Mouse (Mus musculus) limb, embryonic 11.5 days (tissue): Measurements from ENCODE around the gene Zfp931. TPM values are rescaled to one million over a fixed set of nuclear protein-coding genes. Genes with fewer than 3 reads are reported as not detected.
"Not testable (repeated sequence)": the region's sequence is repeated elsewhere in the genome, so short reads cannot be mapped to it uniquely, and the experiment has no call there.

ENCODE experiments used
- ATAC-seq: fragments of 200-750 bp; cut with Nextera tagmentation; 2 replicates; pipeline ENCODE4 v1.8.0; 2017; ENCODE audit warnings: low read depth; ENCODE audit not compliant: insufficient number of reproducible peaks, low FRiP score, low TSS enrichment
- DNase-seq: peaks from one replicate; pipeline ENCODE4 v3.0.0-alpha.2; 2015; ENCODE audit warnings: low spot score
- H3K27ac ChIP-seq: fragments of 300-500 bp; sonication (generic); replicated peaks from 2 replicates; pipeline ENCODE4 v1.5.1; 2014; ENCODE audit warnings: low read depth, mild to moderate bottlenecking, low read length
- H3K27me3 ChIP-seq: fragments of 300-500 bp; sonication (generic); 2 replicates; pipeline ENCODE4 v1.6.1; 2014; ENCODE audit warnings: mild to moderate bottlenecking, low read length, mixed read lengths; ENCODE audit not compliant: control insufficient read depth, insufficient read depth
- H3K36me3 ChIP-seq: fragments of 300-500 bp; sonication (generic); 2 replicates; pipeline ENCODE4 v1.6.1; 2014; ENCODE audit warnings: mild to moderate bottlenecking, low read length, moderate library complexity, mixed read lengths; ENCODE audit not compliant: control insufficient read depth, insufficient read depth
- H3K4me1 ChIP-seq: fragments of 300-500 bp; sonication (generic); 2 replicates; pipeline ENCODE4 v1.6.1; 2014; ENCODE audit warnings: low read length, mixed read lengths; ENCODE audit not compliant: control insufficient read depth, insufficient read depth
- H3K4me2 ChIP-seq: fragments of 300-500 bp; sonication (generic); 2 replicates; pipeline ENCODE4 v1.6.1; 2014; ENCODE audit warnings: low read depth, mild to moderate bottlenecking, moderate library complexity; ENCODE audit not compliant: severe bottlenecking
- H3K4me3 ChIP-seq: fragments of 300-500 bp; sonication (generic); 2 replicates; pipeline ENCODE4 v1.5.1; 2014; ENCODE audit warnings: low read depth, low read length
- H3K9ac ChIP-seq: fragments of 300-500 bp; sonication (generic); 2 replicates; pipeline ENCODE4 v1.6.1; 2014; ENCODE audit warnings: mild to moderate bottlenecking, low read length
- H3K9me3 ChIP-seq: fragments of 300-500 bp; sonication (generic); 2 replicates; pipeline ENCODE4 v1.6.1; 2016; ENCODE audit warnings: low read length; ENCODE audit not compliant: control insufficient read depth
- WGBS: fragments of 180-500 bp; shearing (Covaris S2); extraction: QIAGEN DNeasy Blood & Tissue Kit; methylation state at CpG from one replicate; pipeline ENCODE4 v1.1.7; 2014; 5-methylcytosine and 5-hydroxymethylcytosine counted together
- polyA plus RNA-seq: library from polyadenylated mRNA; unstranded; fragments of >200 nt; fragmentation: Nextera tagmentation; extraction: Ambion mirVana; gene quantifications from 2 replicates; pipeline ENCODE4 v1.2.1, GENCODE M21; 2014

Gene Zfp931
- polyA plus RNA-seq, 1 experiment from 2014 or later = 12.9 TPM

DNA sequence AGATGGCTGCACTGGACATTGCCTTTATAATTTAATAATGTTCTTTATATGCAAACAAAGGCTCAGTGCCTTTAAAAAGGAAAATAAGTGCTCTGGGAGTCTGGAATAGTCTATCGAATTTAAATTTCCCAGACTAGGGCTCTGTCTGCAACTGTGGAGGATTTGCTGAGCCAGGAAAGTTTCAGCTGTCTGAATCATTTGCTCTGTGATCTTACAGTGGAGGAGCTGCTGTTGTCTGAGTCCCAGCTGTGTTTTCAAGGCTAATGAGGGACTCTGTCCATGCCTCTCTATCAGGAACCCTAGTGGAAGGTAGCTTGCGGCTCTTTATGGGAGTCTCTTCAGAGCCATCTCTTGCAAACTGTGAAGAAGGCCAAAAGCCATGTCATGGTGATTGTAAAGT lies 54.4 kb downstream of the Zfp931 start:
- H3K4me2 ChIP-seq = peak overlapping the region; percentile 42
- peak overlapping the region; percentile 53 for H3K4me3 ChIP-seq
- H3K9me3 ChIP-seq, H3K27me3 ChIP-seq, H3K27ac ChIP-seq, H3K4me1 ChIP-seq, ATAC-seq, DNase-seq, H3K36me3 ChIP-seq: not testable (repeated sequence)
- WGBS = 15% methylated on average over 2 of the region's 2 CpGs
- H3K9ac ChIP-seq = 0 out of 2 replicates have a peak overlapping the region, but pooled peaks have one; percentile 57

DNA sequence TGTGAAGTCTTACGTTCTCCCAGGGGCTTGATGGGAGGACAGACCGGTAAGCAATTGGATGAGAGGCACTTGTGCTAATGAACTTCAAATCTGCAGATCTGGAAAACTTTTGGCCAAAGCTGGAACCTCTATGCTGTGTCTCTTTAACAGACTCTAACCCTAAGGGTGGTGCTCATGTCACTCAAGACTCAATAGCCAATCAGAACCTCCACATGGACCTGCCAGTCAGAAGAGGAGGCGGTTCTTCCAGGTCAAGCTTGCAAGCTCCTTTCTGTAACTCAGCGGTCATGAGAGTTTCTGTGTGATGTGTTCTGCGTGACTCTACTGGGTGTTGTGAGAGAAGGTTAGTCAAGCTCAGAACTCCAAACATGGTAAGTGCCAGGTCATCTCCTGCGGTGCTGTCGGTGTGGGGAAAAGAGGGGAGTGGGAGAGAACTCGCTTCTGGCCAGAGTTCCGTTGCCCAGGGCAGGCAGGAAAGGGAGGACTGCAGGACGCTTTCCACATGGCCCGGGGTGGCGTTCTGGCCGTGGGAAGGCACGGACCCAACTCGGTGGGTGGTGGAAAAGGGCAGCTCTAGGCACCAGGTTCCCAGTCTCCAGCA lies 55.2 kb downstream of the Zfp931 start, which contains the start of gene Zfp971:
Gene Zfp971 (plus strand): TSS at position 274 of the 601 bp plus-strand sequence.
- ATAC-seq, H3K4me1 ChIP-seq, H3K36me3 ChIP-seq, H3K9me3 ChIP-seq, H3K27ac ChIP-seq, H3K27me3 ChIP-seq: not testable (repeated sequence)
- WGBS = 0% methylated on average over 11 of the region's 15 CpGs
- Histone ChIP-seq H3K4me2 (peak within 1 kb of the TSS; percentile 42), H3K4me3 (peak within 1 kb of the TSS; percentile 53), H3K9ac (peak within 1 kb of the TSS; percentile 57; the same call in 1 of the 2 replicates)
- DNase-seq = peak; percentile 37

DNA sequence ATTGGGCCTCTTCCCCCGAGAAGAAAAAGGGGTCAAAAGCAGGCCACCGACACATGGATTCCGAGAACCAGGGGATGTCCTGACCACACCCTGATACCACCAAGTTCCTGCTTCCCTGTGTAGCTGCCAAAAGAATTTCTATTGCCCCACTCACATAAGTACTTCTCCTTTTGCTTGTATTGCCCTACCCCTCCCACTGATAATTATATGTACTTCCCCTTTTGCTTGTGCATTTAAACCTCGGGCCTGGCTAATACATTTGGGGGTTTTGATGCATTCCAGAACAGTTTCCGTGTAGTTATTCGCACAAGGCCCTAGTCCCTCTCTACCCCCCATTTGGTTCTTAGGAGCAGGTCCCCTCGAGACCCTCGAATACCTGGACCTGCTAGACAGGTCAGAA lies 57.5 kb downstream of the Zfp931 start:
- DNase-seq, H3K4me1 ChIP-seq, H3K36me3 ChIP-seq, H3K27ac ChIP-seq, H3K9ac ChIP-seq, H3K4me2 ChIP-seq, ATAC-seq, H3K27me3 ChIP-seq, H3K4me3 ChIP-seq, H3K9me3 ChIP-seq: not testable (repeated sequence)
- WGBS = 86% methylated on average over 8 of the region's 8 CpGs

DNA sequence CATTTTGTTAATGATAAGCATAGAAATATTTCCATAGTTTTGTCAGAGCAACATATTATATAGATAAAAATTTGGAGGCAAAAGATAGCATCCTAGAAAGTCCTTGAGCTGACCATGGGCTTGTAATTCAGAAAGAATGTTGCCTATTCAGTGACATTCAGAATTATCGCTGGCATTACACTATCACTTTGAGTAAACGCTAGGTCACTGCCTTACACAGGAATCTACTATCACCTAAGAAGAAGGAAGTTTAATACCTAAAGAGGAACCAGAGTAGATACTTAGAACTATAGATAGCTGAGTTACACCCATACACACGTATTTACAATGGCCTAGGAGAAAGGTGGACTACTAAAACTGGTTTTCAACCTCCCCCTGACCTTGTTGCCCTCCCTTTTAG lies 58.8 kb downstream of the Zfp931 start:
- H3K27ac ChIP-seq, H3K27me3 ChIP-seq, ATAC-seq, H3K4me2 ChIP-seq, H3K4me1 ChIP-seq, DNase-seq, H3K9me3 ChIP-seq, H3K9ac ChIP-seq, H3K36me3 ChIP-seq, H3K4me3 ChIP-seq: not testable (repeated sequence)
- WGBS = 88% methylated on average over 3 of the region's 3 CpGs

Other genes starting within 250 kb of the Zfp931 start
- 34.5 and 36.1 TPM in 2 replicates for gene Gm14325, start 238.1 kb downstream of the Zfp931 start, polyA plus RNA-seq
- gene Gm14327, start 181.4 kb downstream of the Zfp931 start, polyA plus RNA-seq = 1.9 and 3.5 TPM in 2 replicates
- not detected in 2 replicates for gene Zfp972, start 152.9 kb downstream of the Zfp931 start, polyA plus RNA-seq
- gene Gm14326, start 121.2 kb downstream of the Zfp931 start, polyA plus RNA-seq = 14.4 and 15.4 TPM in 2 replicates
- 12.7 and 13.0 TPM in 2 replicates for gene Zfp971, start 55.2 kb downstream of the Zfp931 start, polyA plus RNA-seq
- 4.2 and 4.3 TPM in 2 replicates for gene Phactr3, start 40.5 kb upstream of the Zfp931 start, polyA plus RNA-seq